Mouse (Mus musculus) neural tube, embryonic 12.5 days (tissue): ENCODE data around the gene Nutf2. TPM values are rescaled to one million over a fixed set of nuclear protein-coding genes. Genes with fewer than 3 reads are reported as not detected.

ENCODE experiments used
- ATAC-seq: fragments of 200-750 bp; cut with Nextera tagmentation; 2 replicates; pipeline ENCODE4 v1.8.0; 2017; ENCODE audit warnings: low read depth, mild to moderate bottlenecking, moderate TSS enrichment, moderate library complexity; ENCODE audit not compliant: low FRiP score
- H3K27ac ChIP-seq: fragments of 300-500 bp; sonication (generic); 2 replicates; pipeline ENCODE4 v1.5.1; 2016
- H3K27me3 ChIP-seq: fragments of 300-500 bp; sonication (generic); replicated peaks from 2 replicates; pipeline ENCODE4 v1.6.1; 2016; ENCODE audit warnings: mild to moderate bottlenecking
- H3K36me3 ChIP-seq: fragments of 300-500 bp; sonication (generic); 2 replicates; pipeline ENCODE4 v1.6.1; 2016; ENCODE audit warnings: mild to moderate bottlenecking
- H3K4me1 ChIP-seq: fragments of 300-500 bp; sonication (generic); 2 replicates; pipeline ENCODE4 v1.6.1; 2016
- H3K4me2 ChIP-seq: fragments of 300-500 bp; sonication (generic); replicated peaks from 2 replicates; pipeline ENCODE4 v1.6.1; 2016; ENCODE audit warnings: mild to moderate bottlenecking
- H3K4me3 ChIP-seq: fragments of 300-500 bp; sonication (generic); 2 replicates; pipeline ENCODE4 v1.5.1; 2016
- H3K9ac ChIP-seq: fragments of 300-500 bp; sonication (generic); 2 replicates; pipeline ENCODE4 v1.6.1; 2016; ENCODE audit warnings: mild to moderate bottlenecking
- H3K9me3 ChIP-seq: fragments of 300-500 bp; sonication (generic); 2 replicates; pipeline ENCODE4 v1.6.1; 2016; ENCODE audit warnings: mild to moderate bottlenecking
- WGBS: fragments of 180-500 bp; shearing (Covaris S2); methylation state at CpG from one replicate; pipeline ENCODE4 v1.1.7; 2016; 5-methylcytosine and 5-hydroxymethylcytosine counted together
- polyA plus RNA-seq: library from polyadenylated mRNA; unstranded; fragments of >200 nt; fragmentation: Nextera tagmentation; extraction: Ambion mirVana; gene quantifications from 2 replicates; pipeline ENCODE4 v1.2.1, GENCODE M21; 2016

Gene Nutf2
- polyA plus RNA-seq, 1 experiment from 2014 or later, result 238 TPM

DNA sequence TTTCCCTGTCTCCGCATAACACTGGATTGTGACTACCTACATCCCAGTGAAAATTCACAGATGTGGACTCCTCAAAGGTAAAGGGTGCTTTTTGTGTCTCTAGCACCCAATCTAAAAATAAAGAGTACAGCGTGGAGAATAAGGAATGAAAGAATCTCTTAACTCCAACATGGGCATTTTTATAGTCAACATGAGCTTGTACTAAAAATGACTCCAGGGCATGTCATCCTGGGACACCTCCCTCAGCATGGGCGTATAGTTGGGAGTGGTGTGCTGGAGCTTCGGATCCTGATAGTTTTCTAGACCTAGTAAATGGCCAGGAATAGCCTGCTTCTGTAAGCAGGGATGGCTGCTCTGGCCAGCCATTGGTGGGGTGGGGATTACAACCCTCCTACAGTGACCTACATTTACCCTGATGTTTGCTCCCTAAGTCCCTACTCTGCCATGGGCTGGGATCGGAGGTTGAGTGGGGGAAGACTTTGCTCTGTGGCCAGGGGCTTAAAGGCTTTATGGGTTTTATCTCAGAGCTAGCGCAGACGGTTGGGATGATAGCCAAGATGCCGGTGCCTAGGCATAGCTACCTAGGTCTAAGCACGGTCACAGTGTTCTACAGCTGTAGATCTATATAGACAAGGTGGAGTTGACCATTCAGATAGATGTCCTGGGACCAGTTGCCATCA, 37.6 kb downstream of the Nutf2 start:
- no peak overlapping the region for H3K4me2 ChIP-seq
- no peak overlapping the region for H3K27ac ChIP-seq
- no peak overlapping the region for H3K9ac ChIP-seq
- no peaks in the 10 kb centered on the region for H3K9me3 ChIP-seq
- WGBS, result 85% methylated on average over 9 of the region's 9 CpGs
- ATAC-seq, result no peak
- no peaks in the 10 kb centered on the region for H3K27me3 ChIP-seq
- H3K36me3 ChIP-seq, result peaks cover 10% of the 10 kb centered on the region; the same call in 1 of the 2 replicates
- H3K4me3 ChIP-seq, result no peak overlapping the region
- peaks cover 14% of the 10 kb centered on the region for H3K4me1 ChIP-seq

DNA sequence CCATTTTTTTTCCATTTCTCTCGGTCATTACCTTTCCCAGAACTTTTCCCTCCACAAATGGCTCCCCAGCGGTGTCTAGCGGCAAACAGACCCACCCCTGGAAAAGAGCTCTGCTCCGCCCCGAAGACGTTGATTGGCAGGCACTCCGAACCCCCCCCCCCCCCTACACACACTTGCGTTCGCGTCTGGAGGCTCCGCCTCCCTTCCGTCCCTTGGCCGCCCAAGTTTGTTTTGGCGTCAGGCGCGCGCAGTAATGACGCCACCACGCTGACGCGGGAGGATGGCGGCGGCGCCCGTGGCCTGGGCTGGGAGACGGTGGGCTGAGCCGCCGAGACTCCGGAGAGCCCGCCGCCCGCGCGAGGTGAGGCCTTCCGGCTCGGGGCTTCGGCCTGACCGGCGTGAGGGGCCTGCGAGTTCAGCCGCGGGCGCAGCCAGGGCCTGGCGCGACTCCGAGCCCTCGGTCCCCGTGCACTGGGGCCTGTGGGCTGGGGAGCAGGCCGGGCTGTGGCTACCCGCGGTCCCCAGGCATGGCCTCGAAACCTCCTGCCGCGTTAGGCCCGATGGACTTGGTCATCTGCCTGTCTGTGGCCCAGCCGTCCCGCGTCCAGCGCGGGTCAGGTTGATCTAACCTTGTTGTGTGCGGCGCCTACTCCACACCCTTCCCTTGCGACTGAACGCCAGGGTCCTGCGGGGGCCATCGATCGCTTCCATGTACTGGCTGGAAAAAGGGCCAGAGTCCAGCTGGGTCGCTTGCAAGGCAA, 40.0 kb downstream of the Nutf2 start, which contains the start of gene Pskh1:
Gene Pskh1, plus strand, starts transcription at position 262 of the 761 bp plus-strand sequence.
- H3K9ac ChIP-seq, result peak within 1 kb of the TSS; percentile 96
- no peaks in the 10 kb centered on the region for H3K36me3 ChIP-seq
- H3K4me3 ChIP-seq, result peak within 1 kb of the TSS; percentile 96
- under 1% methylated on average over 68 of the region's 68 CpGs for WGBS
- H3K27me3 ChIP-seq, result no peaks in the 10 kb centered on the region
- peak within 1 kb of the TSS; percentile 64; the same call in 1 of the 2 replicates for H3K27ac ChIP-seq
- no peaks in the 10 kb centered on the region for H3K9me3 ChIP-seq
- peaks cover 7% of the 10 kb centered on the region for H3K4me1 ChIP-seq
- peak within 1 kb of the TSS; percentile 93 for H3K4me2 ChIP-seq
- peak; percentile 97 for ATAC-seq

DNA sequence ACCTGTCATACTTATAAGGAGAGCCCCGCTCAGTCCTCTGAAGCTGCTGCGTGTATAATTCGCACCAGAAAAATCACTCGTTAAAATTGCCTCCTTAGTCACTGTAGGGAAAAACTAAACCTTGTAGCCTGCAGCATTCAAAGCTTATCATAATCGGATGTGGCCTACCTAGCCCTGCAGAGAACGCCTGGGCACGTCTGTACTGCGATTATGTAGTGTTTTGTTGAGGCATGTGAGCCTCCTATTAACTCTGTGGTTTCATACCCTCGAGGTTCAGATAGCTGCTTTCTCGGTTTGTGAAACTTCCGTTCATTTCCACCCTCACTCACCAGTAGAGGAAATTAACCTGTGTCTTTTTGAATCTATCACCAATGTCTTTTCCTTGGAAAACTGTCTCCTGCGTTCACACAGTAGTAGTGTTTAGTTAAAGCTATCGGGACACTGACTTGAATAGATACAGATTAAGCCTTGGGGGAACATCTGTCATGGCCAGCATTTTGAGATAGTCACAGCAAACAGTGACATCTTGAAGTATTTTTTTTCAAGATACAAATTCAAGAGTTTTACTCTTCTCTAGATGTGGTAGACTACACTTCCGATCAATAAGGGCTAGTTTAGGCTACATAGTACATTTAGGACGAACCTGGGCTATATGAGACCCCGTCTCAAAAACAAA, 40.7 kb downstream of the Nutf2 start:
- peak overlapping the region; percentile 96 for H3K9ac ChIP-seq
- peaks cover 7% of the 10 kb centered on the region for H3K4me1 ChIP-seq
- H3K27me3 ChIP-seq, result no peaks in the 10 kb centered on the region
- H3K9me3 ChIP-seq, result no peaks in the 10 kb centered on the region
- WGBS, result 40% methylated on average over 16 of the region's 16 CpGs
- peak overlapping the region; percentile 96 for H3K4me3 ChIP-seq
- ATAC-seq, result no peak
- H3K36me3 ChIP-seq, result no peaks in the 10 kb centered on the region
- peak overlapping the region; percentile 93 for H3K4me2 ChIP-seq
- H3K27ac ChIP-seq, result peak overlapping the region; percentile 64; the same call in 1 of the 2 replicates

DNA sequence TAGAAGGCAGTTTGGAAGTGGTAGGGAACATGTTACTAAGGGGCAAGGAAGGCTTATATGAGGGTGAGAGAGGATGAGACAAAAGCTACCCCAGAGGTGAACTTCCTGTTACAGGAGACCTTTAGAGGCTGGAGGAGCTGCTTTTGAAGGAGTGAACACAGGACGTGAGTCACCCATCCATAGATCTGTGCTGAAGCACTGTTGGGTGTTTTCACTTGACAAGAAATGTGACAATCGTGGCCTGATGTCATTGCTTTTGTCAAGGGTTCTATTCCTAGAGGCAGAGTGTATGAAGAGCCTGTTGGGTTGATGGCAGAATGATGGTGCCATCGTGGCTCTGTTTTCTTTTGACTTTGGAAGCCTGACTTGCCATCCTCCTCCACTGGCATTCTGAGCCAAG, 59.0 kb downstream of the Nutf2 start:
- H3K4me3 ChIP-seq, result no peak overlapping the region
- no peaks in the 10 kb centered on the region for H3K27me3 ChIP-seq
- H3K9ac ChIP-seq, result no peak overlapping the region
- no peak overlapping the region for H3K4me2 ChIP-seq
- ATAC-seq, result no peak
- H3K27ac ChIP-seq, result no peak overlapping the region
- H3K9me3 ChIP-seq, result no peaks in the 10 kb centered on the region
- peaks cover 17% of the 10 kb centered on the region; the same call in 1 of the 2 replicates for H3K36me3 ChIP-seq
- no peaks in the 10 kb centered on the region for H3K4me1 ChIP-seq
- 91% methylated on average over 3 of the region's 3 CpGs for WGBS

DNA sequence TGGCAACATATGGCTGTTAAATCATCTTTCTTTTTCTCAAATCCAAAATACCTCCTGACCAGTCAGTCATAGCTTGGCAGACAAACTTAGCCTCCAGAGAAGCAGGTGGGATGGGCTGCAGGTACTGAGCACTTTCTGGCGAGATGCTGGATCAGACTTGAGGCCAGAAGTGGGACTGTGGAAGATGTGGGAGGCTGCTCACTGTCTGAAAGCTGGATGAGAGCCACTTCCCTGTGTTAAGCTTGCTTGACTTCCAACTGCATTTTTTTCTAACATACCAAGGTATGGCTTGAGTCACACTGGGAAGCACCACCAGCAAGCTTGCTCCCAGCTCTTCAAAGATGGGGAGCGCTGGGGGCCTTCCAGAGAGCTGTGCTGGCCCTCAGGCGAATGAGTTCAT, 64.7 kb downstream of the Nutf2 start:
- Histone ChIP-seq H3K27me3 (no peaks in the 10 kb centered on the region), H3K4me1 (no peaks in the 10 kb centered on the region), H3K9me3 (no peaks in the 10 kb centered on the region), H3K4me2 (no peak overlapping the region), H3K4me3 (no peak overlapping the region), H3K27ac (no peak overlapping the region), H3K9ac (no peak overlapping the region), H3K36me3 (peaks cover 9% of the 10 kb centered on the region; the same call in 1 of the 2 replicates)
- ATAC-seq, result no peak
- 74% methylated on average over 3 of the region's 3 CpGs for WGBS

Other genes with a start within 250 kb of the Nutf2 start
- gene Ctcf, start 224.0 kb upstream of the Nutf2 start, polyA plus RNA-seq, result 120 and 127 TPM in 2 replicates
- gene Agrp, start 223.2 kb upstream of the Nutf2 start, polyA plus RNA-seq, result 1.5 and 2.0 TPM in 2 replicates
- gene Carmil2, start 174.3 kb upstream of the Nutf2 start, polyA plus RNA-seq, result 12.4 and 13.8 TPM in 2 replicates
- gene Acd, start 159.5 kb upstream of the Nutf2 start, polyA plus RNA-seq, result 84.1 and 90.7 TPM in 2 replicates
- 31.9 and 38.5 TPM in 2 replicates for gene Pard6a, start 159.4 kb upstream of the Nutf2 start, polyA plus RNA-seq
- not detected in 2 replicates for gene 4933405L10Rik, start 152.9 kb upstream of the Nutf2 start, polyA plus RNA-seq
- 19.4 and 20.3 TPM in 2 replicates for gene Enkd1, start 152.4 kb upstream of the Nutf2 start, polyA plus RNA-seq
- gene Gfod2, start 101.9 kb upstream of the Nutf2 start, polyA plus RNA-seq, result 63.1 and 64.6 TPM in 2 replicates
- gene Ranbp10, start 33.2 kb upstream of the Nutf2 start, polyA plus RNA-seq, result 14.6 and 15.2 TPM in 2 replicates
- gene Tsnaxip1, start 32.8 kb upstream of the Nutf2 start, polyA plus RNA-seq, result 0.24 and 0.27 TPM in 2 replicates
- gene Cenpt, start 7.3 kb upstream of the Nutf2 start, polyA plus RNA-seq, result 58.6 and 61.8 TPM in 2 replicates
- 73.0 and 77.7 TPM in 2 replicates for gene Thap11, start 5.4 kb upstream of the Nutf2 start, polyA plus RNA-seq
- gene Edc4, start 20.3 kb downstream of the Nutf2 start, polyA plus RNA-seq, result 62.0 and 63.1 TPM in 2 replicates
- gene Nrn1l, start 33.0 kb downstream of the Nutf2 start, polyA plus RNA-seq, result 0.73 TPM in 1 of 2 replicates, not detected in the other
- 20.0 and 20.8 TPM in 2 replicates for gene Pskh1, start 39.9 kb downstream of the Nutf2 start, polyA plus RNA-seq
- 2.3 and 2.4 TPM in 2 replicates for gene Ctrl, start 73.3 kb downstream of the Nutf2 start, polyA plus RNA-seq
- 27.9 and 30.7 TPM in 2 replicates for gene Psmb10, start 77.9 kb downstream of the Nutf2 start, polyA plus RNA-seq
- gene Lcat, start 82.8 kb downstream of the Nutf2 start, polyA plus RNA-seq, result 0.85 and 0.98 TPM in 2 replicates
- gene Slc12a4, start 105.5 kb downstream of the Nutf2 start, polyA plus RNA-seq, result 11.8 and 13.9 TPM in 2 replicates
- gene Dpep3, start 118.8 kb downstream of the Nutf2 start, polyA plus RNA-seq, result not detected in 2 replicates
- gene Dus2, start 130.8 kb downstream of the Nutf2 start, polyA plus RNA-seq, result 17.9 and 19.6 TPM in 2 replicates
- gene Dpep2nb, start 145.4 kb downstream of the Nutf2 start, polyA plus RNA-seq, result not detected in 2 replicates
- 19.7 and 20.9 TPM in 2 replicates for gene Ddx28, start 151.3 kb downstream of the Nutf2 start, polyA plus RNA-seq
- 4.4 and 5.6 TPM in 2 replicates for gene Nfatc3, start 198.3 kb downstream of the Nutf2 start, polyA plus RNA-seq